Mouse (Mus musculus) olfactory bulb, adult 2 months (tissue): ENCODE data around the gene Mansc1.

Source experiments
- CTCF ChIP-seq: fragments of 200-500 bp; IDR thresholded peaks from 2 replicates; pipeline ENCODE4 v1.5.1; 2012; ENCODE audit warnings: low read depth, mild to moderate bottlenecking, low read length, moderate library complexity; ENCODE audit not compliant: insufficient read depth
- POLR2A ChIP-seq: fragments of 200-500 bp; IDR thresholded peaks from 2 replicates; pipeline ENCODE4 v1.6.1; 2012; ENCODE audit warnings: mild to moderate bottlenecking, low read depth, low read length, moderate library complexity; ENCODE audit not compliant: insufficient read depth

DNA sequence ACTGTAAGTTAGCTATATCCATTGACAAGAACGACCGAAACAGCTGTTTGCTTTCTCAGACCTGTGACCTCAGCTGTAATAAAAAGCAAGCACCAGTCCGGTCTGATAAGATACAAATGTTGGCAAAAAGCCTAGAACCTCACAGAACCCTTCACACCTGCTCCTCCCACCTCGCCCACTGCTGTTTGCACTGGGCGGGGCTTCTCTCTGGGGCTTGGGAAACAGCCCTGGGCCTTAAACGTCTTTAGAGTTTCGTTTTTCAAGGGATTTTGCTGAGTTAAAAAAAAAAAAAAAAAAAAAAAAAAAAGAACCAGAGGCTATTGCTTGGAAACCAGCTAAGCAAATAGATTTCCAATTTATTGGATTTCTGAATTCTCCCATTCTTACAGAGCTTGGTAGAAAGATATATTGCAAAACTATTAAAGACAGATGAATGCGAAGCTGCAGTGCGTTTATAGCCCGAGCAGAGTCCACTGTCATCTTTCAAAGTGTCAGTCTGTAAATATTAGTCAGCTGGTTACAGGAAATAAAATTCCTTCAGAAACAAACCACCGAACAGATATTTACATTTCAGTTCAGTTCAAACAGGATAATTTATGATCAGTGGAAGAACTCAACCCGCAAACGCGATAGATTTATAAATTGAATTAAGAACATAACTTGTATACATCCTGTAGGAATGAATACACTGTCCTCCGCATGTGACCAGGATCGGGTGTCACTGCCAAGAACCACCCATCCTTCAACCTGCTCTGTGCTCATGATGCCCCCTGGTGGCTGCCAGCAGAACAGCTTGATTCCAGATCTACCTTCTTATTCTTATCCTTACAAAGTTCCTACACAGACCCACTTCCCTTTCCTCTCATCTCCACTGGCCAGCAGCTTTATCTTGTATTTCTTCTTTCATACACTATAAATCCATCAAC, 17.3 kb downstream of the Mansc1 start:
- TF ChIP-seq CTCF: peak; percentile 65
- TF ChIP-seq POLR2A: no peak
